Mouse (Mus musculus) kidney, adult 2 months (tissue): ENCODE results near the gene 9130230L23Rik. TPM values are rescaled to one million over a fixed set of nuclear protein-coding genes. Genes with fewer than 3 reads are reported as not detected.
A peak's percentile ranks its signal among the peaks of the same experiment; 100 is the strongest.

Source experiments
- DNase-seq: peaks from one replicate; pipeline ENCODE4 v3.0.0; 2021
- H3K27ac ChIP-seq: fragments of 200-500 bp; 2 replicates; pipeline ENCODE4 v1.5.1; 2012; ENCODE audit warnings: low read depth, low read length, control low read depth, inconsistent platforms; ENCODE audit not compliant: insufficient read depth
- H3K27me3 ChIP-seq: fragments of 200-500 bp; replicated peaks from 2 replicates; pipeline ENCODE4 v1.6.1; 2012; ENCODE audit warnings: mild to moderate bottlenecking, moderate library complexity, low read length, inconsistent platforms; ENCODE audit not compliant: control insufficient read depth, insufficient read depth
- H3K36me3 ChIP-seq: fragments of 200-500 bp; 2 replicates; pipeline ENCODE4 v1.6.1; 2012; ENCODE audit warnings: mild to moderate bottlenecking, moderate library complexity, low read length, inconsistent platforms; ENCODE audit not compliant: control insufficient read depth, insufficient read depth
- H3K4me1 ChIP-seq: fragments of 200-500 bp; 2 replicates; pipeline ENCODE4 v1.6.1; 2011; ENCODE audit warnings: low read length; ENCODE audit not compliant: control insufficient read depth, insufficient read depth
- H3K4me3 ChIP-seq: fragments of 200-500 bp; 2 replicates; pipeline ENCODE4 v1.5.1; 2011; ENCODE audit warnings: mild to moderate bottlenecking, low read depth, low read length, control low read depth; ENCODE audit not compliant: insufficient read depth
- CTCF ChIP-seq: fragments of 200-500 bp; conservative IDR thresholded peaks from 2 replicates; pipeline ENCODE4 v1.5.1; 2011; ENCODE audit warnings: low read depth, mild to moderate bottlenecking, control low read depth, low read length, moderate library complexity, mixed read lengths; ENCODE audit not compliant: insufficient read depth, insufficient read length
- POLR2A ChIP-seq: fragments of 200-500 bp; IDR thresholded peaks from one replicate; pipeline ENCODE4 v1.6.1; 2011; ENCODE audit warnings: low read depth, low read length, control low read depth
- WGBS: fragments of 180-500 bp; shearing (Covaris S2); methylation state at CpG from one replicate; pipeline ENCODE4 v1.1.7; 2018; 5-methylcytosine and 5-hydroxymethylcytosine counted together
- polyA plus RNA-seq: library from polyadenylated mRNA; depleted of rRNA; stranded (reverse); fragments of >200 nt; gene quantifications from 2 replicates; pipeline ENCODE4 v1.2.3, GENCODE M21; 2012; rRNA removed

The 9130230L23Rik gene
- 0.22 and 0.26 TPM in 2 replicates for polyA plus RNA-seq

GRCm38 (mm10) chr5:66004134-66004925, at the start of gene 9130230L23Rik:
Gene 9130230L23Rik (minus strand): TSS chr5:66004285.
- H3K4me1 ChIP-seq: peaks cover 27% of the 10 kb centered on the region
- H3K27ac ChIP-seq: peak within 1 kb of the TSS; percentile 81; the same call in 1 of the 2 replicates
- no peak for TF ChIP-seq POLR2A
- TF ChIP-seq CTCF: no peak
- no peak within 1 kb of the TSS for H3K4me3 ChIP-seq
- H3K36me3 ChIP-seq: no peaks in the 10 kb centered on the region
- no peak for DNase-seq
- 66% methylated on average over 14 of the region's 14 CpGs for WGBS
- no peaks in the 10 kb centered on the region for H3K27me3 ChIP-seq

GRCm38 (mm10) chr5:66052777-66053548, 48.9 kb upstream of the 9130230L23Rik start:
- Histone ChIP-seq H3K27ac (peak overlapping the region; percentile 88), H3K4me1 (peaks cover 15% of the 10 kb centered on the region; the same call in 1 of the 2 replicates), H3K36me3 (no peaks in the 10 kb centered on the region), H3K4me3 (peak overlapping the region; percentile 50), H3K27me3 (no peaks in the 10 kb centered on the region)
- DNase-seq: peak; percentile 96
- 39% methylated on average over 20 of the region's 20 CpGs for WGBS
- no peak for TF ChIP-seq POLR2A

- Histone ChIP-seq H3K27ac (peak overlapping the region; percentile 67), H3K4me1 (peaks cover 28% of the 10 kb centered on the region; the same call in 1 of the 2 replicates), H3K36me3 (peaks cover 1% of the 10 kb centered on the region; the same call in 1 of the 2 replicates), H3K4me3 (no peak overlapping the region), H3K27me3 (no peaks in the 10 kb centered on the region)
- TF ChIP-seq POLR2A (no peak), CTCF (no peak)
- DNase-seq: peak; percentile 67
- 37% methylated on average over 5 of the region's 5 CpGs for WGBS
Measured at GRCm38 (mm10) chr5:66050841-66051240, 46.8 kb upstream of the 9130230L23Rik start.

DNA sequence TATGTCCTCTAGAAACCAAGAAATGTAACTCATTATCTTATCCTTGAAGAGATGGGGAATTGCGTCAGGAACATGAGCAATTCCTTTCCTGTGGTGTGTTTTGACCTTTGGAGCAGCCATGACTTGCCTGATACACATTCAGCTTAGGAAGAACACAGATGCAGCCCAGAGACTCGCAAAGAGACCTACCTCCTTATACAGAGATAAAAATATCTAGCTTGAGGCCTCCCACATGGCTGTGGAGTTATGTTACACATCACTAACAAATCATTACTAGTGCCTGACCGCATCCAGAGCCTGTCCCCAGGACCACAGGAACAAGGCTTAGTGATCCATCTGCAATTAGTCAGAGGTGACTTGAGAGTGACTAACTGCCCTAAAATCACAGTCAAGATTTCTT, 42.3 kb upstream of the 9130230L23Rik start:
- H3K36me3 ChIP-seq: peaks cover 23% of the 10 kb centered on the region
- peaks cover 57% of the 10 kb centered on the region for H3K4me1 ChIP-seq
- 42% methylated on average over 3 of the region's 3 CpGs for WGBS
- no peaks in the 10 kb centered on the region for H3K27me3 ChIP-seq
- peak; percentile 30 for DNase-seq
- TF ChIP-seq CTCF: no peak
- no peak for TF ChIP-seq POLR2A
- no peak overlapping the region for H3K4me3 ChIP-seq
- no peak overlapping the region; the same call in 1 of the 2 replicates for H3K27ac ChIP-seq

GRCm38 (mm10) chr5:66043897-66044296, 39.8 kb upstream of the 9130230L23Rik start:
- Histone ChIP-seq H3K4me1 (peaks cover 59% of the 10 kb centered on the region), H3K36me3 (peaks cover 25% of the 10 kb centered on the region), H3K27ac (peak overlapping the region; percentile 73), H3K27me3 (no peaks in the 10 kb centered on the region), H3K4me3 (no peak overlapping the region)
- TF ChIP-seq CTCF: no peak
- no peak for TF ChIP-seq POLR2A
- WGBS: 37% methylated on average over 3 of the region's 3 CpGs
- peak; percentile 71 for DNase-seq

GRCm38 (mm10) chr5:66042651-66043340, 38.7 kb upstream of the 9130230L23Rik start:
- 29% methylated on average over 10 of the region's 10 CpGs for WGBS
- H3K36me3 ChIP-seq: peaks cover 27% of the 10 kb centered on the region
- peaks cover 64% of the 10 kb centered on the region for H3K4me1 ChIP-seq
- H3K27me3 ChIP-seq: no peaks in the 10 kb centered on the region
- peak; percentile 71 for DNase-seq
- no peak for TF ChIP-seq POLR2A
- TF ChIP-seq CTCF: no peak
- no peak overlapping the region for H3K4me3 ChIP-seq
- H3K27ac ChIP-seq: peak overlapping the region; percentile 93

DNA sequence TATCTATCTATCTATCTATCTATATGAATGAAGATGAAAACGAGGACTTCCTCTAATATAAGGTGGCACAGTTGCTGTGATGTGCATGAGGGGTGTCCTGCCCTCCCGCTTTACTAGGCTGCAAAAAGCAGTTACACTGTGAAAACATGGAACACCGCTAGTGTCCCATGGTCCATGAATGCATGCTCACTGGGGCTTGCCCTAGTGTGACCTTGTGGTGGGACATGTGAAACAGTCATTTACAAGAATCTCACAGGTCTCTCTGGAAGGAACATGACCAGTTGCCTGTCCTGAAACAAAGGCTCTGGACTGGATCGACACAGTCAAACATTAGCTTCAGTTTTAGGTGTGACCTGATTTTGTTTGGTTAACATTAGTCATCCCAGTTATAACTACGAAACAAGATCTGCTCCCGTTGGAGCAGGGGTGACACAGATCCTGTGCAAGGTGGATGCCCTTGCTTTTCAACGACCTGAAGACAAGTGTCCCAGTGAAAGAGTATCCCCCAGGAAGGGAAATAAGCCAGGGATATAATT, 36.7 kb upstream of the 9130230L23Rik start:
- peak; percentile 57 for DNase-seq
- Histone ChIP-seq H3K36me3 (peaks cover 26% of the 10 kb centered on the region), H3K27me3 (no peaks in the 10 kb centered on the region), H3K4me3 (no peak overlapping the region), H3K27ac (peak overlapping the region; percentile 13), H3K4me1 (peaks cover 64% of the 10 kb centered on the region)
- 37% methylated on average over 7 of the region's 7 CpGs for WGBS
- TF ChIP-seq CTCF: no peak
- no peak for TF ChIP-seq POLR2A
